Mouse (Mus musculus) urinary bladder, adult 2 months (tissue): Measurements from ENCODE around the gene Rsph3b. TPM values are rescaled to one million over a fixed set of nuclear protein-coding genes. Genes with fewer than 3 reads are reported as not detected.
"Not testable (repeated sequence)": the region's sequence is repeated elsewhere in the genome, so short reads cannot be mapped to it uniquely, and the experiment has no call there.

Source experiments
- DNase-seq: peaks from one replicate; pipeline ENCODE4 v3.0.0; 2022; ENCODE audit warnings: low spot score
- polyA plus RNA-seq: library from polyadenylated mRNA; depleted of rRNA; stranded (reverse); fragments of >200 nt; gene quantifications from 2 replicates; pipeline ENCODE4 v1.2.3, GENCODE M21; 2012; rRNA removed

Gene Rsph3b
- 32.8 and 42.9 TPM in 2 replicates for polyA plus RNA-seq

- peak; percentile 86 for DNase-seq
Measured at GRCm38 (mm10) chr17:6947984-6948768, at the start of gene Rsph3b. Gene Rsph3b, minus strand, starts transcription at chr17:6948682.

GRCm38 (mm10) chr17:6997778-6998490, 49.5 kb upstream of the Rsph3b start:
- DNase-seq = not testable (repeated sequence)

GRCm38 (mm10) chr17:6996826-6997225, 48.3 kb upstream of the Rsph3b start:
- DNase-seq = not testable (repeated sequence)

GRCm38 (mm10) chr17:6995504-6995903, 47.0 kb upstream of the Rsph3b start:
- not testable (repeated sequence) for DNase-seq

GRCm38 (mm10) chr17:6986118-6986517, 37.6 kb upstream of the Rsph3b start:
- not testable (repeated sequence) for DNase-seq

- not testable (repeated sequence) for DNase-seq
Measured at GRCm38 (mm10) chr17:6980144-6980543, 31.7 kb upstream of the Rsph3b start.

- DNase-seq = not testable (repeated sequence)
Measured at GRCm38 (mm10) chr17:6979380-6979779, 30.9 kb upstream of the Rsph3b start.

GRCm38 (mm10) chr17:6978287-6979248, 30.1 kb upstream of the Rsph3b start, which contains the start of gene Gm49721:
Gene Gm49721, plus strand, starts transcription at chr17:6978904.
- DNase-seq = peak; percentile 67

GRCm38 (mm10) chr17:6974985-6975384, 26.5 kb upstream of the Rsph3b start:
- not testable (repeated sequence) for DNase-seq

- DNase-seq = not testable (repeated sequence)
Measured at GRCm38 (mm10) chr17:6972836-6973396, 24.4 kb upstream of the Rsph3b start.

GRCm38 (mm10) chr17:6971238-6971637, 22.8 kb upstream of the Rsph3b start:
- not testable (repeated sequence) for DNase-seq

- not testable (repeated sequence) for DNase-seq
Measured at GRCm38 (mm10) chr17:6970334-6970733, 21.9 kb upstream of the Rsph3b start, which contains the start of gene Rnaset2b. Gene Rnaset2b, plus strand, starts transcription at chr17:6970634.

GRCm38 (mm10) chr17:6967673-6968072, 19.2 kb upstream of the Rsph3b start:
- not testable (repeated sequence) for DNase-seq

- DNase-seq = not testable (repeated sequence)
Measured at GRCm38 (mm10) chr17:6965364-6965763, 16.9 kb upstream of the Rsph3b start.

GRCm38 (mm10) chr17:6962936-6963335, 14.5 kb upstream of the Rsph3b start:
- DNase-seq = not testable (repeated sequence)

GRCm38 (mm10) chr17:6962339-6962738, 13.9 kb upstream of the Rsph3b start:
- not testable (repeated sequence) for DNase-seq

GRCm38 (mm10) chr17:6961181-6962000, 12.9 kb upstream of the Rsph3b start:
- DNase-seq = not testable (repeated sequence)

GRCm38 (mm10) chr17:6960776-6961175, 12.3 kb upstream of the Rsph3b start, which contains the start of gene Tagap1:
Gene Tagap1, minus strand, starts transcription at chr17:6961156.
- peak; percentile 60 for DNase-seq

- not testable (repeated sequence) for DNase-seq
Measured at GRCm38 (mm10) chr17:6960349-6960748, 11.9 kb upstream of the Rsph3b start.
